Mouse (Mus musculus) embryonic facial prominence, embryonic 10.5 days (tissue): Measurements from ENCODE around the gene Gm12355. TPM values are rescaled to one million over a fixed set of nuclear protein-coding genes. Genes with fewer than 3 reads are reported as not detected.

ENCODE experiments used
- DNase-seq: peaks from one replicate; pipeline ENCODE4 v3.0.0-alpha.2; 2017; ENCODE audit warnings: low spot score
- H3K27ac ChIP-seq: fragments of 300-500 bp; sonication (generic); replicated peaks from 2 replicates; pipeline ENCODE4 v1.5.1; 2016; ENCODE audit warnings: mild to moderate bottlenecking
- H3K27me3 ChIP-seq: fragments of 300-500 bp; sonication (generic); replicated peaks from 2 replicates; pipeline ENCODE4 v1.6.1; 2016; ENCODE audit warnings: low read depth, mild to moderate bottlenecking; ENCODE audit not compliant: poor library complexity, severe bottlenecking
- H3K36me3 ChIP-seq: fragments of 300-500 bp; sonication (generic); replicated peaks from 2 replicates; pipeline ENCODE4 v1.6.1; 2016; ENCODE audit warnings: mild to moderate bottlenecking, moderate library complexity
- H3K4me1 ChIP-seq: fragments of 300-500 bp; sonication (generic); 2 replicates; pipeline ENCODE4 v1.6.1; 2016
- H3K4me3 ChIP-seq: fragments of 300-500 bp; sonication (generic); 2 replicates; pipeline ENCODE4 v1.5.1; 2016; ENCODE audit warnings: mild to moderate bottlenecking, moderate library complexity
- H3K9me3 ChIP-seq: fragments of 300-500 bp; sonication (generic); 2 replicates; pipeline ENCODE4 v1.6.1; 2016; ENCODE audit warnings: mild to moderate bottlenecking
- WGBS: fragments of 180-500 bp; shearing (Covaris S2); methylation state at CpG from one replicate; pipeline ENCODE4 v1.1.7; 2016; 5-methylcytosine and 5-hydroxymethylcytosine counted together
- polyA plus RNA-seq: library from polyadenylated mRNA; unstranded; fragments of >200 nt; fragmentation: Nextera tagmentation; extraction: Ambion mirVana; gene quantifications from 2 replicates; pipeline ENCODE4 v1.2.1, GENCODE M21; 2016

Gm12355 gene
- polyA plus RNA-seq, 1 experiment from 2014 or later = 1.3 TPM

- WGBS = 92% methylated on average over 6 of the region's 6 CpGs
- Histone ChIP-seq H3K4me3 (peak overlapping the region; percentile 93; the same call in 1 of the 2 replicates), H3K27me3 (no peaks in the 10 kb centered on the region), H3K9me3 (no peaks in the 10 kb centered on the region), H3K36me3 (peaks cover 44% of the 10 kb centered on the region), H3K4me1 (peaks cover 44% of the 10 kb centered on the region), H3K27ac (no peak overlapping the region)
- no peak for DNase-seq
Measured at GRCm38 (mm10) chr11:98584629-98585177, 40.8 kb downstream of the Gm12355 start.

- 58% methylated on average over 1 of the region's 1 CpGs for WGBS
- no peak for DNase-seq
- Histone ChIP-seq H3K4me3 (no peak overlapping the region), H3K9me3 (no peaks in the 10 kb centered on the region), H3K36me3 (peaks cover 48% of the 10 kb centered on the region), H3K27me3 (no peaks in the 10 kb centered on the region), H3K27ac (no peak overlapping the region), H3K4me1 (peaks cover 38% of the 10 kb centered on the region)
Measured at GRCm38 (mm10) chr11:98584146-98584545, 41.3 kb downstream of the Gm12355 start.

GRCm38 (mm10) chr11:98583571-98583970 is 41.9 kb downstream of the Gm12355 start:
- Histone ChIP-seq H3K36me3 (peaks cover 48% of the 10 kb centered on the region), H3K4me1 (peaks cover 35% of the 10 kb centered on the region), H3K4me3 (no peak overlapping the region), H3K9me3 (no peaks in the 10 kb centered on the region), H3K27me3 (no peaks in the 10 kb centered on the region), H3K27ac (no peak overlapping the region)
- no peak for DNase-seq
- WGBS = 42% methylated on average over 3 of the region's 3 CpGs

- Histone ChIP-seq H3K27ac (no peak overlapping the region), H3K9me3 (no peaks in the 10 kb centered on the region), H3K4me1 (peaks cover 31% of the 10 kb centered on the region), H3K27me3 (no peaks in the 10 kb centered on the region), H3K4me3 (no peak overlapping the region), H3K36me3 (peaks cover 48% of the 10 kb centered on the region)
- WGBS = 94% methylated on average over 3 of the region's 3 CpGs
- no peak for DNase-seq
Measured at GRCm38 (mm10) chr11:98583265-98583552, 42.3 kb downstream of the Gm12355 start.

GRCm38 (mm10) chr11:98582551-98583264 is 42.8 kb downstream of the Gm12355 start:
- WGBS = 90% methylated on average over 12 of the region's 12 CpGs
- no peaks in the 10 kb centered on the region for H3K27me3 ChIP-seq
- DNase-seq = no peak
- no peaks in the 10 kb centered on the region for H3K9me3 ChIP-seq
- peaks cover 48% of the 10 kb centered on the region for H3K36me3 ChIP-seq
- peak overlapping the region; percentile 13; the same call in 1 of the 2 replicates for H3K4me3 ChIP-seq
- peaks cover 26% of the 10 kb centered on the region for H3K4me1 ChIP-seq
- H3K27ac ChIP-seq = no peak overlapping the region; the same call in 1 of the 2 replicates

- Histone ChIP-seq H3K4me3 (peak overlapping the region; percentile 13; the same call in 1 of the 2 replicates), H3K36me3 (peaks cover 48% of the 10 kb centered on the region), H3K27ac (no peak overlapping the region; the same call in 1 of the 2 replicates), H3K27me3 (no peaks in the 10 kb centered on the region), H3K9me3 (no peaks in the 10 kb centered on the region), H3K4me1 (peaks cover 22% of the 10 kb centered on the region)
- DNase-seq = no peak
- WGBS = 80% methylated on average over 8 of the region's 8 CpGs
Measured at GRCm38 (mm10) chr11:98582030-98582388, 43.5 kb downstream of the Gm12355 start.

GRCm38 (mm10) chr11:98581286-98582029 is 44.0 kb downstream of the Gm12355 start:
- H3K27ac ChIP-seq = no peak overlapping the region
- peaks cover 48% of the 10 kb centered on the region for H3K36me3 ChIP-seq
- 69% methylated on average over 17 of the region's 17 CpGs for WGBS
- H3K4me1 ChIP-seq = peaks cover 20% of the 10 kb centered on the region
- H3K9me3 ChIP-seq = no peaks in the 10 kb centered on the region
- H3K4me3 ChIP-seq = no peak overlapping the region
- DNase-seq = no peak
- no peaks in the 10 kb centered on the region for H3K27me3 ChIP-seq

GRCm38 (mm10) chr11:98580301-98581121 is 45.0 kb downstream of the Gm12355 start:
- H3K4me3 ChIP-seq = no peak overlapping the region
- H3K4me1 ChIP-seq = peaks cover 11% of the 10 kb centered on the region
- H3K27ac ChIP-seq = no peak overlapping the region
- no peaks in the 10 kb centered on the region for H3K27me3 ChIP-seq
- no peaks in the 10 kb centered on the region for H3K9me3 ChIP-seq
- peaks cover 48% of the 10 kb centered on the region for H3K36me3 ChIP-seq
- WGBS = 76% methylated on average over 16 of the region's 16 CpGs
- DNase-seq = no peak

- H3K36me3 ChIP-seq = peaks cover 35% of the 10 kb centered on the region
- H3K4me1 ChIP-seq = no peaks in the 10 kb centered on the region
- H3K9me3 ChIP-seq = no peaks in the 10 kb centered on the region
- WGBS = 87% methylated on average over 5 of the region's 5 CpGs
- H3K27ac ChIP-seq = no peak overlapping the region
- no peak overlapping the region for H3K4me3 ChIP-seq
- DNase-seq = no peak
- H3K27me3 ChIP-seq = no peaks in the 10 kb centered on the region
Measured at GRCm38 (mm10) chr11:98577776-98578175, 47.7 kb downstream of the Gm12355 start.

Other genes with a start within 250 kb of the Gm12355 start
- not detected in 2 replicates for gene Tcap, start 241.8 kb downstream of the Gm12355 start, polyA plus RNA-seq
- gene Pnmt, start 239.2 kb downstream of the Gm12355 start, polyA plus RNA-seq = 0.17 and 0.30 TPM in 2 replicates
- gene Pgap3, start 225.2 kb downstream of the Gm12355 start, polyA plus RNA-seq = 9.6 TPM in 2 replicates
- gene Erbb2, start 213.2 kb downstream of the Gm12355 start, polyA plus RNA-seq = 27.5 and 29.5 TPM in 2 replicates
- 83.5 and 85.9 TPM in 2 replicates for gene Mien1, start 186.7 kb downstream of the Gm12355 start, polyA plus RNA-seq
- gene Grb7, start 179.3 kb downstream of the Gm12355 start, polyA plus RNA-seq = 11.9 and 13.3 TPM in 2 replicates
- 0.05 and 0.13 TPM in 2 replicates for gene Ikzf3, start 79.6 kb downstream of the Gm12355 start, polyA plus RNA-seq
- gene Zpbp2, start 74.6 kb downstream of the Gm12355 start, polyA plus RNA-seq = 0.20 and 0.47 TPM in 2 replicates
- gene Ormdl3, start 38.3 kb downstream of the Gm12355 start, polyA plus RNA-seq = 56.7 and 57.7 TPM in 2 replicates
- gene Lrrc3c, start 27.4 kb downstream of the Gm12355 start, polyA plus RNA-seq = not detected in 2 replicates
- not detected in 2 replicates for gene Gsdma3, start 699 bp upstream of the Gm12355 start, polyA plus RNA-seq
- gene Gsdma2, start 21.1 kb upstream of the Gm12355 start, polyA plus RNA-seq = not detected in 2 replicates
- not detected in 2 replicates for gene Gsdma, start 38.7 kb upstream of the Gm12355 start, polyA plus RNA-seq
- 249 and 262 TPM in 2 replicates for gene Psmd3, start 56.9 kb upstream of the Gm12355 start, polyA plus RNA-seq
- not detected in 2 replicates for gene Csf3, start 75.6 kb upstream of the Gm12355 start, polyA plus RNA-seq
- gene Med24, start 103.8 kb upstream of the Gm12355 start, polyA plus RNA-seq = 73.9 and 78.1 TPM in 2 replicates
- gene Thra, start 115.0 kb upstream of the Gm12355 start, polyA plus RNA-seq = 8.8 and 9.1 TPM in 2 replicates
- 1.1 and 1.8 TPM in 2 replicates for gene Nr1d1, start 149.7 kb upstream of the Gm12355 start, polyA plus RNA-seq
- 23.4 and 23.5 TPM in 2 replicates for gene Msl1, start 169.9 kb upstream of the Gm12355 start, polyA plus RNA-seq
- 47.5 and 48.3 TPM in 2 replicates for gene Casc3, start 179.2 kb upstream of the Gm12355 start, polyA plus RNA-seq
- 1.4 and 1.8 TPM in 2 replicates for gene Rapgefl1, start 211.1 kb upstream of the Gm12355 start, polyA plus RNA-seq
- gene Wipf2, start 238.0 kb upstream of the Gm12355 start, polyA plus RNA-seq = 5.0 and 5.4 TPM in 2 replicates